Mouse (Mus musculus) adrenal gland, postnatal 14 days (tissue): ENCODE data around the gene Cbwd1. TPM values are rescaled to one million over a fixed set of nuclear protein-coding genes. Genes with fewer than 3 reads are reported as not detected.
A peak's percentile ranks its signal among the peaks of the same experiment; 100 is the strongest.

Experiments used
- DNase-seq: peaks from one replicate; pipeline ENCODE4 v3.0.0; 2021; ENCODE audit warnings: mixed read lengths
- long read RNA-seq, 2 experiments: library from polyadenylated mRNA; stranded (forward); transcript quantifications; one replicate each; pipeline ENCODE4 v2.0.0; 2021
- total RNA-seq: library from RNA; stranded (reverse); gene quantifications from 2 replicates; pipeline ENCODE4 v1.2.3, GENCODE M21; 2021

The Cbwd1 gene
- 11.8 and 12.2 TPM in 2 replicates for total RNA-seq
- long read RNA-seq, experiment 1, transcript Cbwd1-201 (15 exons, 1,929 nt) = major isoform, 18 of 24 reads
- long read RNA-seq, experiment 1, partial matches to known transcripts = 1 of 24 reads
- long read RNA-seq, experiment 1, other reads (novel, unspliced or antisense) = 5 of 24 reads
- long read RNA-seq, experiment 2, transcript Cbwd1-201 (15 exons, 1,929 nt) = major isoform, 12 of 19 reads
- long read RNA-seq, experiment 2, partial matches to known transcripts = 1 of 19 reads
- long read RNA-seq, experiment 2, other reads (novel, unspliced or antisense) = 6 of 19 reads

- peak; percentile 99 for DNase-seq
Observed at GRCm38 (mm10) chr19:24961172-24961962, at the start of gene Cbwd1. TSS of gene Cbwd1 (minus strand) at chr19:24961610.

- no peak for DNase-seq
Observed at GRCm38 (mm10) chr19:25008509-25008908, 47.1 kb upstream of the Cbwd1 start.

- DNase-seq = no peak
Observed at GRCm38 (mm10) chr19:25006686-25007085, 45.3 kb upstream of the Cbwd1 start.

GRCm38 (mm10) chr19:25003810-25004209, 42.4 kb upstream of the Cbwd1 start:
- DNase-seq = no peak

- no peak for DNase-seq
Observed at GRCm38 (mm10) chr19:25002828-25003227, 41.4 kb upstream of the Cbwd1 start.

GRCm38 (mm10) chr19:25002032-25002431, 40.6 kb upstream of the Cbwd1 start:
- no peak for DNase-seq

GRCm38 (mm10) chr19:25000153-25000552, 38.7 kb upstream of the Cbwd1 start:
- DNase-seq = no peak

GRCm38 (mm10) chr19:24999201-24999886, 37.9 kb upstream of the Cbwd1 start, which contains the start of gene Dock8:
TSS of gene Dock8 (plus strand) at chr19:24999534.
- DNase-seq = peak; percentile 82

- DNase-seq = no peak
Observed at GRCm38 (mm10) chr19:24998561-24998960, 37.2 kb upstream of the Cbwd1 start.

GRCm38 (mm10) chr19:24996815-24997704, 35.6 kb upstream of the Cbwd1 start:
- no peak for DNase-seq

- DNase-seq = no peak
Observed at GRCm38 (mm10) chr19:24994900-24995299, 33.5 kb upstream of the Cbwd1 start.

- no peak for DNase-seq
Observed at GRCm38 (mm10) chr19:24993526-24993925, 32.1 kb upstream of the Cbwd1 start.

GRCm38 (mm10) chr19:24990138-24990822, 28.9 kb upstream of the Cbwd1 start:
- DNase-seq = no peak

GRCm38 (mm10) chr19:24988831-24989230, 27.4 kb upstream of the Cbwd1 start:
- peak; percentile 34 for DNase-seq

- DNase-seq = no peak
Observed at GRCm38 (mm10) chr19:24987355-24987754, 25.9 kb upstream of the Cbwd1 start.

GRCm38 (mm10) chr19:24985045-24985444, 23.6 kb upstream of the Cbwd1 start:
- no peak for DNase-seq

GRCm38 (mm10) chr19:24983857-24984498, 22.6 kb upstream of the Cbwd1 start:
- DNase-seq = no peak

- no peak for DNase-seq
Observed at GRCm38 (mm10) chr19:24983050-24983449, 21.6 kb upstream of the Cbwd1 start.

GRCm38 (mm10) chr19:24981294-24981693, 19.9 kb upstream of the Cbwd1 start:
- DNase-seq = peak; percentile 52
